Mouse (Mus musculus): ENCODE data around the gene Fbln2. TPM values are rescaled to one million over a fixed set of nuclear protein-coding genes. Genes with fewer than 3 reads are reported as not detected.
A peak's percentile ranks its signal among the peaks of the same experiment; 100 is the strongest.
"Not testable (repeated sequence)": the region's sequence is repeated elsewhere in the genome, so short reads cannot be mapped to it uniquely, and the experiment has no call there.

The Fbln2 gene
- total RNA-seq (2017), result not detected in 2 replicates

DNA sequence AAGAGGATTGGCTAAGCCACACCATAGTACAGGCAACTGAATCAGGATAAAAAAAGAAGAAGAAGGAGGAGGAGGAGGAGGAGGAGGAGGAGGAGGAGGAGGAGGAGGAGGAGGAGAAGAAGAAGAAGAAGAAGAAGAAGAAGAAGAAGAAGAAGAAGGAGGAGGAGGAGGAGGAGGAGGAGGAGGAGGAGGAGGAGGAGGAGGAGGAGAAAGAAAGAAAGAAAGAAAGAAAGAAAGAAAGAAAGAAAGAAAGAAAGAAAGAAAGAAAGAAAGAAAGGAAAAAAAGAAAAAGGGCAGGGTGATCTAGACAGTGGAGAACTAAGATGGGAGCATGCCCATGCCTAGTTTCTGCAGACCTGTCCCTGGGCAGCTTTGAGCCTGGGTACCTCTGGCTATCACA, at the start of gene Fbln2:
Gene Fbln2 (plus strand): TSS at position 301 of the 400 bp plus-strand sequence.
- ATAC-seq (ENCODE audit: extremely low read depth, insufficient number of reproducible peaks, low FRiP score, poor library complexity, severe bottlenecking), result not testable (repeated sequence)

DNA sequence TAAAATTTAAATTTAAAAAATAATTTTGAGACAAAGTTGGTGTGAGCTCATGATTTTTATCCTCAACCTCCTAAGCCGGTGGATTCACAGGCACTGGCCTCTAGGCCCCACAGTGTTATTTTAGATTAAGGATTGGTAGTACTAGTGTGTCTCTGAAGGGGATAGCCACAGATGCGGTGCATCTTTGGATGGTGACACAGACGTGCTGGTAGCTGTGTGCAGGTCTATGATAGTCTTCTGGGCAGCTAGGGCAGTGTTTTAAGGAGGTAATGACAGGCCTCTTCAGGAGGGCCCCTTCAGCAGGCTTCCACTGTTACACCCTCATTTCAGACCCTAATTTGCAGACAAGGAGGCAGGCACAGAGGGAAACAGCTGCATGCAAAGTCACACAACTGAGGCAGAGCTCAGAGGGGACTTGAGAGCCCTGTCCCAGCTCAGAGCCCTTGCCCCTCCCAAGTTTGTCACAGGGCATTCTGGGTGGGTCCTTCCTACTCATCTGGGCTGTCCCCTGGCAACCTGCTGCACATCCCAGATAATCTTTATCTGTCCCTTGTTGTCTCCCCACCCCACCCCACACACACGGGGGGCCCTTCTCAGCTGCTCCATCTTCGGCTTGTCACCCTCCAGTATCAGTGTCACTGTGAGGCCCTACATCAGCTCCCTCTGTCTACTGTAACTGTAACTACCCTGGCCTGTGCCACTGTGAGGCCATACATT, 48.9 kb upstream of the Fbln2 start:
- no peak for ATAC-seq (ENCODE audit: extremely low read depth, insufficient number of reproducible peaks, low FRiP score, poor library complexity, severe bottlenecking)

DNA sequence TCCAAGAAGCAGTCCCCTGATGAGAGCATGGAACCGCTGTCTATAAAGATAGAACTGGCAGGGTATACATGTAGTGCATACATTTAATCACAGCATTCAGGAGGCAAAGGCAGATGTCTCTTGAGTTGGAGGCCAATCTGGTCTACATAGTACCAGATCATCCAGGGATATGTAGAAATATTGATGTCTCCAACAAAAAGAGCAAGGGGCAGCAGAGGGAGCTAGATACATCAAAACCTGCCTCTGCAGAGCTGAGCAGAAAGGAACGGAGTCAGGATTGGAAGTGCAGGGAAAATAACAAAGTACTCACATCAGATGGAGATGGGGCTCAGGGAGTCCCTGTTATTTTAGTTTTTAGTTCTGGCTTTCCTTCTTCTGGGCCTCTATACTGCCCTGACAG, 47.7 kb upstream of the Fbln2 start:
- ATAC-seq (ENCODE audit: extremely low read depth, insufficient number of reproducible peaks, low FRiP score, poor library complexity, severe bottlenecking), result no peak

DNA sequence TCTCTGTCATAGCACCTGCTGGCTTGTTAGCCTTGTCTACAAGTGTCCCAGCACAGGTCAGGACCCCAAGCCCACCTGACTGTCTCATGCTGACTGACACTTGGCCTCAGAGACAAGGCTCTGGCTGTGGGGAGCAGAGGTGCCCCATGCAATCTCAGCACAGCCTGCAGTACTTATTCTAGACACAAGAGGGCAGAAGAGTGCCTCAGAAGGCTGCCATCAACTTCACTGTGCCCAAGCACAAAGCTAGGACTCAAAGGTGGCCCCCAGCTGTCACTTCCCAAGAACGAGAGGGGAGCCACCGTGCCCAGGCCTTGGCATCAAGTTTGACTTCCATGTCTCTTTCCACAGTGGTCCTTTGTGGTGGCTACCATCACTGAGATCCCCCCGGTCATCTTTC, 47.0 kb upstream of the Fbln2 start:
- peak; percentile 45 for ATAC-seq (ENCODE audit: extremely low read depth, insufficient number of reproducible peaks, low FRiP score, poor library complexity, severe bottlenecking)

DNA sequence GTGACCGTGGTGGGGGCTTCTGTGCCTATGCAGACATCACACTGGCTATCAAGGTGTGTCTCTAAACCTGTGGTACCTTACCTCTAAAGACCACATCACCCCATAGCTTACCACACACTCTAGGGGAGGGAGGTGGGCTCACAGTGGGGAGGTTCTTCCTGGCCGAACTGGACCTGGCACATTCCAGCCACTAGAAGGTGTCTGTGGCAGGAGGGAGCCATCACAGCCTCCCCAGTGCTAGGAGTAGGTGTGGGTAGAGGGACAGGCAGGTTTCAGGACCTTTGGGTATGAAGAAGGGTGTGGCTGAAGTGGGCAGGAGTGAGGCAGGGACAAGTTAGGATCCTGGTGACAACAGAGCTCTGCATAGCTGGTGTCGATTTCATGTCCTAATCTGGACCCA, 44.4 kb upstream of the Fbln2 start:
- no peak for ATAC-seq (ENCODE audit: extremely low read depth, insufficient number of reproducible peaks, low FRiP score, poor library complexity, severe bottlenecking)

DNA sequence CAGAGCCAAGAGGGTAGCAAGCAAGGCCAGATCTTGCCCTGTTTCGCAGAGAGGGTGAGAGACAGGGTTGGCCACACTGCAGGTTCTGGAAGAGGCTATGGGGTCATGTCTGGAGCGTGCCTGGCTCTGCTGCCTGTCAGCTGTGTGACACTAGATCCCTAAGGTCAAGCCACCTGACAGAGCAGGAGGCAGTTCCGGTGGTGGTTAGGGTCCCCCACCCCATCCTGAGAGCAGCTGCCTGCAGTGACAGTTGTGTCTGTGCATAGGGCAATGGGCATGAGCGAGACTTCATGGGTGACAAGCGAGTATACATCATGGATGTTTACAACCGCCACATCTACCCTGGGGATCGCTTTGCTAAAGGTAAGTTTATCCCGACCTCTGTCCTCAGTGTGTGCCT, 43.1 kb upstream of the Fbln2 start:
- ATAC-seq (ENCODE audit: extremely low read depth, insufficient number of reproducible peaks, low FRiP score, poor library complexity, severe bottlenecking), result no peak

DNA sequence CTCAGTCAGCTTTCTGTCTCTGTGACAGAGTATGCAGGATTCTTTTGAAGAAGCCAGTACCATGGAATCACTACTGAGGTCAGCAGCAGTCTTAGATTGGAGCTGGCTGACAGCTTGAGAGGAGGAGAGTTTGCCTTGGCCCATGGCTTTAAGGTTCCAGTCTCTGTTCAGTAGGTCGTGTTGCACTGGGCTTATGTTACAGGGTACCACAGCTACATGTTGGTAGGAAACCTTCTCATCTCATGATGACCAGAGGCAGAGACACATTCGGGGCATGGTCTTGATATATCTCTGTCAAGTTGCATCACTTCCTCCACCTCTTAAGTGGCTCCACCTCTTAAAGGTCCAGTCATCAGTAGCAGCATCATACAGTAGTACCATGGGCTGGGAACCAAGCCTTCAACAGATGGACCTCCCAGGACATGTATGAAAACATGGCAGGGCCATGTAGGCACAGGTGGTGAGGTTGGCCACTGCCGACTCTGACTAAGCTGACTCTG, 40.8 kb upstream of the Fbln2 start:
- no peak for ATAC-seq (ENCODE audit: extremely low read depth, insufficient number of reproducible peaks, low FRiP score, poor library complexity, severe bottlenecking)

DNA sequence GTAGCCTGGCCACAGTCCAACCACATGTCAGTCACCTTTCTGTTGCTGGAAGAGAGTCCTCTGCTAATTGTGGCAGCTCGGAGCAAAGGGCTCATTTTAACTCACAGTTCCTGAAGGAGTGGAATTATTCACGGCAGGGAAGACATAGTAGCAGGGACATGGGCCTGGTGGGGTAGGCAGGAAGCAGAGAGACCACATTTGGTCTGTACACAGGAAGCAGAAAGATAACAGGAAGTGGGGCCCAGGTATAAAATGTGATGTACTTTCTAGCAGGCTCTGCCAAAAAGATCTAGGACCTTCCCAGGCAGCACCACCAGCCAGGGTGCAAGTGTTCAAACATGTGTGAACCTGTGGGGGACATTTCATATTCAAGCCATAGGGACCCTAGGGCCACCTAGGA, 39.9 kb upstream of the Fbln2 start:
- ATAC-seq (ENCODE audit: extremely low read depth, insufficient number of reproducible peaks, low FRiP score, poor library complexity, severe bottlenecking), result no peak

DNA sequence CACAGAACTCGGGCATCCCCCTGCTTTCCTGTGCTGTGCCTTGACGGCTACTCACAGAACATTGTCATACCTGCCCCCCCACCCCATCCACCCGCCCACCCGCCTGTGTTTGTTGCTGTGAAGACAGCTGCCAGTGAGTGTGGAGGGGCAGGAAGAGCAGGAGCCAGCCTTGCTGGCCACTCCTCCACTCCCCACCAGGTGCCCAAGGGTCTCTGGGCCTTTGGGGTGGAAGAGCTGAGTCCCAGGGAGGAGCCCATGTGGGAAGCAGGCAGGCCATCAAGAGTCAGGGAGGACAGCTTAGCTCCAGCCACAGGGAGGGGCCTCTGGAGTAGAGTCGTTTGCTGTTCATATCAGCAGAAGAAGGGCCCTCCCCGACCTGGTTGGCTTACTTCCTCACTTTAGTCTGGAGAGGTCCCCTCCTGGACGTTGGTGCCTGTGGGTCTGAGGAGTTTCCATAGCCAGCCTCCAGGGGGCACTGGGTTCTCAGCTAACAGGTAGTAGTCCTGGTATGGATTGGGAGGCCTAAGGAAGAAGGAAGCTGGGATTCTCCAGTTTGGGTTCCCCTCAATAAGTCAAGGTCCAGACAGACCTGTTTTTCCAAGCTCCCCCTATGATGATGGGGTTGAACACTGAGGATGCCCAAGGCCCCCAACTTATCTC, 38.9 kb upstream of the Fbln2 start:
- ATAC-seq (ENCODE audit: extremely low read depth, insufficient number of reproducible peaks, low FRiP score, poor library complexity, severe bottlenecking), result no peak

DNA sequence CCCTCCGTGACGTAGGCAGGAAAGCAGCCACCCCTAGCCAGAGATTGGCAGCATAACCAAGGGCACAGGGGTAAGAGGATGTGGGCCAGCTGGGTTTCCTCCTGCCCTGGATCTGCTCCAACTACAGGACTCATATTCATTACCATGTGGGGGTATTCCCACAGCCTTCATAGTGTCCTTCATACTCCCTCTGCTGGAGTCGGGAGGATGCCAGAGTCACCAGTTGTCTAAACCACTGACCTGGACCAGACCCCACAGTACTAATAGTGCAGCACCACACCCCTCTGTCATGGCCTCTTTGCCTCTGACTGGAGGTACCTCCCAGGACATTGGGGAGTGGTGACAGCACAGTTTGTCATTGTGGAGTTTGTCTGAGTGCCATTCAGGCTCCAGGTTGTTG, 38.0 kb upstream of the Fbln2 start:
- no peak for ATAC-seq (ENCODE audit: extremely low read depth, insufficient number of reproducible peaks, low FRiP score, poor library complexity, severe bottlenecking)

DNA sequence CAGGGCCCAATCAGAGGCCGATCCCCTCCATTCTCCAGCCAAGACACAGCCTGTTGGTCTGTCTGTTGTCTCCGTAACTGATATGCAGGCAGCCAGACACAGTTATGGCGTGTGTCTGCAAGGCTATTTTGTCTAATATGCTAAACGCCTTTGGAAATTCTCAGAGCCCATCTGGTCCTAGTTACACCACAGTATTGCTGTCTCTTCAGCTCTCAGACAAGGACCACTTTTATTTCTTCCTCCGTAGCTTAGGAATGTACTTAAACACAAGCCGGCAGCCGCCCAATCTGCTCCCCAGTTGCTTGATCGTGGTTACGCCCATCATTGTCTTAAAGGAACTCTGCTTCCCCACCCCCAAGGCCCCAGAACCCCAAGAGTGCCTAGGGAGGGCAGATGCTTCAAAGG, 31.5 kb upstream of the Fbln2 start:
- no peak for ATAC-seq (ENCODE audit: extremely low read depth, insufficient number of reproducible peaks, low FRiP score, poor library complexity, severe bottlenecking)

DNA sequence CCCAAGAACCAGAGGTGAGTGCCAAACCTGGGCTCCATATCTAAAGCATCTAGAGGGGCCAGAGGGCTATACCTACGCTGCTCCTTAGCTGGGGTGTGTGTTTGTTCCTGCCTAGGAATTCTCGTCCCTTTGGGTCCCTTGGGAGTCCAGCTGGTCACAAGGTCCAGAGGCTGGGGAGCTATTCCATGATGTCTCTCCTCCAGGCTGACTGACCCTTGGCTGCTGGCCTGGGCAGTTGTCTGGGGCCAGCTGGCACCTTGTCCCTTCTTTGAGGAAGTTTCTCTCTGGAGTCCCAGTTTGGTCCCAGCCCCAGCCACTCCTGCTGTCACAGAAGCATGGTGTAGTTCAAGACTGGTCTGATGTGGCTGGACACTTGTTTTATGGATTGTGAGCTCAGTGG, 30.9 kb upstream of the Fbln2 start:
- no peak for ATAC-seq (ENCODE audit: extremely low read depth, insufficient number of reproducible peaks, low FRiP score, poor library complexity, severe bottlenecking)

DNA sequence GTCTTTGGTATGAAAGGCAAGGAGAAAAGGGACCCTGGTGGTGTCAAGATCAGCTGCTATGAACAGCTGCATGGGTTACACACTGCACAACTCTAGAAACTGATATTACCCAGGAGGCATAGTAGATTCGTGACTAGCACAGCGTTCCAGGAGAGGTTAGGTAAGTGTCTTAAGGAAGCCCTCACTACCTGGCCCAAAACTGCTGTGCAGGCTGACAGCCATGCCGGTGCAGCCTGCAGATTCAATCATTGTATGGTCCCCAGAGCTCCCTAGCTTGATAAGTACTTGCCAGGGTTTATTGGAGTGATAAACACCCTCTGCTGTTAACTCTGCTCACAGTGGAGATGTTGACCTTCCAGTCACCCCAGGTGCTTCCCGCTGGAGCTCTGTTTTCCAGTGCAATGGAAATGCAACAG, 30.2 kb upstream of the Fbln2 start:
- ATAC-seq (ENCODE audit: extremely low read depth, insufficient number of reproducible peaks, low FRiP score, poor library complexity, severe bottlenecking), result no peak

DNA sequence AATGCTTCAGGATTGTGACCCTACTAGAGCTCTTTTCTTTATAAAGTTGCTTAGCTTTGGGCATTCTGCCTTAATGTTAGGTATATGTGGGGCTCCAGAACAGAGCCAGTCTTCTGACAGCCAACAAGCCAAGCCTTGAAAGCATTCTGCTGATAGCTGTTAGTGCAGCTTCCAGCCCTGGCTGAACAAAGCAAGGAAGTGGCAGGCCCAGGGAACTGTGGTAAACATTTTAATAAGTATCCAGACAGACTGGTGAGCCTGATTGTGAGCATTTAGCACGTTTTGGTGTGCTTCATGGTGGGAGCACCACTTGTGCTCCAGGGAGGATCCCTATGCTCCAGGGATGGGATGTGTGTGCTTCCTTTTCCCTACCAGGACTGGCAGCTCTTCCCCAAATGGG, 29.2 kb upstream of the Fbln2 start:
- ATAC-seq (ENCODE audit: extremely low read depth, insufficient number of reproducible peaks, low FRiP score, poor library complexity, severe bottlenecking), result no peak

DNA sequence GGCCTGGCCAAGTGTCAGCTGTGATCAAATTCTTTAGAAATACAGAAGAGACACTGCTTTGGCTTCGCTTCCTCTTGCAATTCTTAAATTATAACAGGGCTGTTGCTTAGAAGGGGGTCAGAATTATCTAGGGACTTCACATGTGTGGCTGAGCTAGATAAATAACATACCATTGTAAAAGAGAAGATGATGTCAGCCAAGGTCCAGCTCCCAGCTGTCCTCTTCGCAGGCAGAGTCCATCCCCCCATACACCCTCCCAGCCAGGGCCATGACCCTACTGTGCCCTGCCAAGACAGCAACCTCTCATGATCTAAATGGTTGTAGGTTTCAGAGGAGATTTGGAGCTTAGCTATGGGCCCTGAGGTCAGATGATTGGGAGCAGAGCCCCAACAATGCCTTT, 28.3 kb upstream of the Fbln2 start:
- ATAC-seq (ENCODE audit: extremely low read depth, insufficient number of reproducible peaks, low FRiP score, poor library complexity, severe bottlenecking), result no peak

DNA sequence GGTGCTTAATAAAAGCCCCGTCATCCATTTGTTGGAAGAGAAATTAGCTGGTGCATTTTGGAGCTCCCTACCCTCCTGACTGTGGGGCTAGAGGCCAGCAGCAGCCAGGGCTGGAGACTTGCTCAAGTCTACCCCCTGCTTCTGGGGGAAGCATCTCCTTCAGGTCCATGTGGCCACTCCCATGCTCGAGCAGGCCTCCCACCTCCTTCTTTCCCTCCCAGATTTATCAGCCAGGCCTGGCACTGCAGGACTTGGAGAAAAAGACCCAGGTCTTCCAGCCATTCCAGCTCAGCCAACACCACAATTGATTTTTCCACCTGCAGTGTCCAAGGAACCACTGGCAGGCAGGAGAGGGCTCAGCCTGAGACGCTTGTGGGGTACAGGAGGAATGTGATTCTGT, 27.5 kb upstream of the Fbln2 start:
- ATAC-seq (ENCODE audit: extremely low read depth, insufficient number of reproducible peaks, low FRiP score, poor library complexity, severe bottlenecking), result no peak

DNA sequence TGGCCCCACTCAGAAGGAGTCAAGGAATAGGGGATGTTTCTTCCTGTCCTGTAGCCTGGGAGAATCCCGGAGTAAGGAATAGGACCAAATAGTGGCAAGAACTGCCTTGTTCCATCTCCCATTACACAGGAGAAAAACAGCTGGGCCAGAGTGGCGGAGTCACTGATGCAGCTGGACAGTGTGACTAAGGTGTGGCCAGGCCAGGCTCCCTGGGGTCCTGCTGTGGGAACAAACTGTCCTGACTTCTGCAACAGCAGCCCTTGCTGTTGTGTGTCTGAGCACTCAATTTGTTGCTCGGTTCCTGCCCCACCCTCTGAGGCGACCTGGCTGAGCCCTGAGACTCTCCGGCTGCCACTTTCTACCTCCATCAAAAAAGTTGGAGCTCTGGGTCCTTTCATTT, 26.8 kb upstream of the Fbln2 start:
- no peak for ATAC-seq (ENCODE audit: extremely low read depth, insufficient number of reproducible peaks, low FRiP score, poor library complexity, severe bottlenecking)

DNA sequence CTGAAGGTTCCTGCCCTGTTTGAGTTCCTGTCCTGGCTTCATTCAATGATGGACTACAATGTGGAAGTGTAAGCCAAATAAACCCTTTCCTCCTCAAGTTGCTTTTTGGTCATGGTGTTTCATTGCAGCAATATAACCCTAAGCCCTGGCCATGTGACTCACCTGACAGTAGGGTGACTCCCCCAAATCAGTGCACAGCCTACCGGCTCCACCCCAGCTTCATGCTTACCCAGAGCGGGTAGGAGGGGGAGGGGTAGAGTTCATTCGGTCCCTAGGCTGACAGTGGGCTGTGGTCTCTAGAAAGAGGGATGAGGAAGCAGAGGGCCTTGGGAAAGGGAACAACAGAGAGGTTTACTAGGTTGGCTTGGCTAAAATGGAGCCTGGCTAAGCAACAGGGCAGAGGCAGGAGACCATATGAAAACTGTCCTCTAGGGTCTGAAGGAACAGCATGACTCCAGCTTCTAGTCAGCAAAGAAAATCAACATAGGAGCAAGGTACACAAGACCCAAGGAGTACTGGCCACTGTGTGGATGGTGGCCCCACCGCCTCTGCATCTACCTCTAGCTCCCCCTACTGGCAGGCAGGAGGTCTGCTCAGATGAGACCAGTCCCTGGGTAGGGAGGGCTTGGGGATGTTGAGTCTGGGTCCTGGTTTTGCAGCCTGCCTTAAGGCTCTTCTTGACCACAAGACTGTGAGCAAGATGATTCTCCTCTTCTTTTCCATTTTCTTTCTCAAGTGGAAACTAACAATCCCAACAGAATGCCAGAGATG, 25.9 kb upstream of the Fbln2 start:
- ATAC-seq (ENCODE audit: extremely low read depth, insufficient number of reproducible peaks, low FRiP score, poor library complexity, severe bottlenecking), result no peak; the same call in 1 of the 2 replicates

DNA sequence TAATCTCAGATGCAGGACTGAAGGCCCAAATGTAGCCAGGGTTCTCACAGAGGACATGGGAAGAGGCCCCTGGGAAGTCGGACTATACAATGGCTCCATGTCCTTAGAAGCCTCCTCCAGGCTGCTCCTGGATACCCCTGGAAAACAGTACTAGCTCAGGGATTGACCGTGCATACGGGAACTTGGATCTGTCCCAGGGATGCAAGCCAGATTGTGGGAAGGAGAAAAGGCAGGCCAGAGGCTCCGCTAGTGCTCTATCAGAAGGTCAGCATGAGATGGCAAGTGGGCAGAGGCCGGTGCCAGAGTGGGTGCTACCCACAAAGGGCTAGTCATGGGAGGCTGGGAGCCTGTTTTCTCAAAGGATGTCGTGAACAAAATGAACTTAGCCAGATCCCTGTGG, 25.3 kb upstream of the Fbln2 start:
- ATAC-seq (ENCODE audit: extremely low read depth, insufficient number of reproducible peaks, low FRiP score, poor library complexity, severe bottlenecking), result no peak

DNA sequence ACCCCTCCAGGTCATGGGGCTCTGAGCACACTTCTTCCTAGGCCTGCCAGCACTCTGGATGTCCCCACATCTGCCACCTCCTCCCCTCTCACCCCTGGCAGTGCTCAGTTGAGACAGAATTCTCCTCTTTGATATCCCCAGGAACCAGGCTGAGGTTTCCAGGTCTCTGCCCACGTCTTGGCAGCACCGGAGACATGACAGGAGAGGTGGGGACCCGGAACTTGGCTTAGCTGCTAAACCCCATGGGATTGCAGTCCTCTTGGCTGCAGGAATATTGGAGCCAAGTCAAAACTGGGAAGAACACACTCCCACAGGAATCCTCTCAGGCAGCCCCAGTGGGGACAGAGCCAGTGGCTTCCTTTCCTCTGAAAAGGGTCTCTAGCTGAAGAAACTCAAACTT, 24.4 kb upstream of the Fbln2 start:
- ATAC-seq (ENCODE audit: extremely low read depth, insufficient number of reproducible peaks, low FRiP score, poor library complexity, severe bottlenecking), result no peak
